Mouse (Mus musculus): ENCODE data around the gene Bmf.

DNA sequence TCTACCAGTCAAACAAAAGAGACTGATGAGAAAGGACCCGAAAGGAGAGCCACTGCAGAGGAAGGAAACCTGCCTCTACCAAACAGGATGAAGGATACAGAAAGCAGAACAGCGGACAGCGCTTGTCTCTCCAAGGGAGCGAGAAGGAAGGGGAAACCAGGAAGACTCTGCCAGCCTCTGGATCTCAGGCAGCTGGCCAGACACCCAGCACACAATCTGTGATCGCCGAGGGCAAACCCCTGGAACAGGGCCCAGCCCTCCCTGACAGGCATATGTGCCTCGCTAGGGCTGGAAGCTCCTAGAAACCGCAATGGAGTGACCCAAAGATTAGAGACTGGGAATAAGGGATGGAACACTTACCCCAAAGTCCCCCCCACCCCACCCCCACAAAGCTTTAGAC is 12.9 kb downstream of the Bmf start:
- TF ChIP-seq CTCF (IDR thresholded peaks at IDR 0.05; ENCODE audit: insufficient read depth, low read depth, low read length), result no peak
- no peak for TF ChIP-seq POLR2A (IDR thresholded peaks at IDR 0.05; ENCODE audit: insufficient read depth, low read depth, low read length)
